Mouse (Mus musculus) naive thymus-derived CD4-positive, alpha-beta T cell, adult 5 months (primary cell): ENCODE measurements around the gene Akr1c13. TPM values are rescaled to one million over a fixed set of nuclear protein-coding genes. Genes with fewer than 3 reads are reported as not detected.

Experiments
- polyA plus RNA-seq: library from polyadenylated mRNA; unstranded; fragments of 100-300 nt; shearing (Covaris generic); gene quantifications from one replicate; pipeline ENCODE4 v1.2.1, GENCODE M21; 2017

Gene Akr1c13
- polyA plus RNA-seq, result 15.4 TPM

DNA sequence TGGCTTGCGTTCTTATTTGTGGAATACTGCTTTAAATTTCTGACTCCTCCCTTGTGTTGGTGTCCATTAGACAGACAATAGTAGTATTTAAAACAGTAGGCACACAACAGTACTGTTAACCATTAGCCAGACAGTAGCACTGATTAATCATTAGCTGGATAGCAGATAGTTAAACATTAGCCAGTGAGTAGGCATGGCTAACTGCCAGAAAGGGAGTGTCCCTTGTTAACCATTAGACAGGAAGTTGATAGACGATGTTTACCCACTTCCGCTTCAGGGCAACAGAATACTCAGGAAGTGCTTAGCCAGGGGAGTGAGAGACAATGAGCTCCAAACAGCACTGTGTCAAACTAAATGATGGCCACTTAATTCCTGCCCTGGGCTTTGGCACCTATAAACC, at the start of gene Akr1c13:
Akr1c13 (plus strand) TSS at position 247 of the 400 bp plus-strand sequence.

GRCm38 (mm10) chr13:4150518-4150917, 40.4 kb upstream of the Akr1c13 start, which contains the start of gene Akr1c18:
Gene Akr1c18 (minus strand): TSS chr13:4150654.

DNA sequence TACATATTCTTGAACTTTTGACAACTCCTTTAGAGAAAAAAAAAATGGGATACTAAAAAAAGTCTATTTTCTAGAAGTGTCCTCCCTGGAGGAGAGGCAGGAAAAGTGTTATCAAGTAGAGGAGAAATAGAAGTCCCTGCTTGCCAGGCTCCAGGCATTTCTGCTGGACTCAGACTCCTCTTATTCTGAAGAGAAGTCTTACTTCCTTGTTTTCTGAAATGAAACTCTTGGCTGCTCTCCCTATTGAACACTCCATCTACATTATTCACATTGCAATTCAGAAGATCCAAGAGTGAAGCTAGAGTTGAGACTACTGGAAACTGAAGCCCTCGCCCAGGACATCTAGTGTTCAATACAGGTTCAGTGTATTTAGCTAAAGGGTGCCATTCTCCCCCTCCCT, 37.5 kb downstream of the Akr1c13 start, which contains the start of gene Akr1c19:
Akr1c19 (plus strand) TSS at position 260 of the 400 bp plus-strand sequence.

Other genes starting within 250 kb of the Akr1c13 start
- not detected for gene Ucn3, start 245.8 kb upstream of the Akr1c13 start, polyA plus RNA-seq
- gene Akr1c14, start 142.1 kb upstream of the Akr1c13 start, polyA plus RNA-seq, result not detected
- gene Akr1c18, start 40.5 kb upstream of the Akr1c13 start, polyA plus RNA-seq, result 0.97 TPM
- not detected for gene Akr1c19, start 37.5 kb downstream of the Akr1c13 start, polyA plus RNA-seq
- gene Akr1c12, start 88.3 kb downstream of the Akr1c13 start, polyA plus RNA-seq, result 3.6 TPM
- not detected for gene Akr1c6, start 243.2 kb downstream of the Akr1c13 start, polyA plus RNA-seq